Mouse (Mus musculus) thymus, adult 18-20 months (tissue): ENCODE measurements around the gene Ccdc97.
A peak's percentile ranks its signal among the peaks of the same experiment; 100 is the strongest.

ENCODE experiments used
- DNase-seq, 2 experiments: peaks; one replicate each; pipeline ENCODE4 v3.0.0; 2022; ENCODE audit warnings: mixed read lengths in 2 of 2

The Ccdc97 gene

GRCm38 (mm10) chr7:25687811-25688401 is 31.0 kb downstream of the Ccdc97 start:
- DNase-seq: peak; percentile 72 to 74

GRCm38 (mm10) chr7:25686680-25687531 is 32.0 kb downstream of the Ccdc97 start, which contains the start of gene Tgfb1:
TSS of gene Tgfb1 (plus strand) at chr7:25687002.
- DNase-seq: peak; percentile 80 to 85

- no peak for DNase-seq
Measured at GRCm38 (mm10) chr7:25685926-25686470, 32.9 kb downstream of the Ccdc97 start.

GRCm38 (mm10) chr7:25684659-25685058 is 34.2 kb downstream of the Ccdc97 start:
- DNase-seq: no peak

GRCm38 (mm10) chr7:25683474-25684180 is 35.3 kb downstream of the Ccdc97 start:
- peak; percentile 46 to 73 for DNase-seq

- DNase-seq: peak; percentile 55 to 73
Measured at GRCm38 (mm10) chr7:25681341-25682231, 37.3 kb downstream of the Ccdc97 start.

- DNase-seq: peak; percentile 92 to 96
Measured at GRCm38 (mm10) chr7:25680514-25681258, 38.2 kb downstream of the Ccdc97 start, which contains the start of gene B9d2. TSS of gene B9d2 (plus strand) at chr7:25680780.

GRCm38 (mm10) chr7:25679971-25680370 is 38.9 kb downstream of the Ccdc97 start:
- DNase-seq: no peak

- no peak for DNase-seq
Measured at GRCm38 (mm10) chr7:25677013-25677412, 41.9 kb downstream of the Ccdc97 start.

GRCm38 (mm10) chr7:25676085-25676781 is 42.7 kb downstream of the Ccdc97 start:
- DNase-seq: no peak

GRCm38 (mm10) chr7:25675405-25675804 is 43.5 kb downstream of the Ccdc97 start:
- no peak for DNase-seq

GRCm38 (mm10) chr7:25674719-25675300 is 44.1 kb downstream of the Ccdc97 start, which contains the start of gene Tmem91:
TSS of gene Tmem91 (minus strand) at chr7:25675166.
- DNase-seq: no peak

GRCm38 (mm10) chr7:25674297-25674696 is 44.6 kb downstream of the Ccdc97 start:
- no peak for DNase-seq

- DNase-seq: no peak
Measured at GRCm38 (mm10) chr7:25672442-25672841, 46.4 kb downstream of the Ccdc97 start.

GRCm38 (mm10) chr7:25671686-25672085 is 47.2 kb downstream of the Ccdc97 start:
- no peak for DNase-seq

GRCm38 (mm10) chr7:25670096-25670495 is 48.8 kb downstream of the Ccdc97 start:
- no peak for DNase-seq

- no peak for DNase-seq
Measured at GRCm38 (mm10) chr7:25669631-25670030, 49.3 kb downstream of the Ccdc97 start.

- no peak for DNase-seq
Measured at GRCm38 (mm10) chr7:25669158-25669557, 49.7 kb downstream of the Ccdc97 start.

GRCm38 (mm10) chr7:25666381-25666780 is 52.5 kb downstream of the Ccdc97 start:
- DNase-seq: no peak
